Mouse (Mus musculus) CH12.LX (cell line): ENCODE results near the gene Cdk15. TPM values are rescaled to one million over a fixed set of nuclear protein-coding genes. Genes with fewer than 3 reads are reported as not detected.

Experiments used
- DNase-seq: peaks from one replicate; pipeline ENCODE4 v3.0.0-alpha.2; 2013; ENCODE audit errors: extremely low read depth
- H3K27ac ChIP-seq: 2 replicates; pipeline ENCODE4 v1.5.1; 2012; ENCODE audit warnings: low read depth, mild to moderate bottlenecking, control low read depth, moderate library complexity; ENCODE audit not compliant: insufficient read depth
- H3K27me3 ChIP-seq: replicated peaks from 2 replicates; pipeline ENCODE3; 2012; ENCODE audit warnings: inconsistent platforms
- H3K36me3 ChIP-seq, 2 experiments: replicated peaks in 1 of 2; 2 replicates each; pipeline versions ENCODE3 to v1.6.1; 2012; ENCODE audit warnings: inconsistent platforms in 1 of 2, low read length in 1 of 2, mild to moderate bottlenecking in 1 of 2, mixed read lengths in 1 of 2, moderate library complexity in 1 of 2; ENCODE audit not compliant: control insufficient read depth in 1 of 2, insufficient read depth in 1 of 2
- H3K4me1 ChIP-seq, 2 experiments: 2 replicates each; pipeline ENCODE4 v1.6.1; 2012; ENCODE audit warnings: inconsistent platforms in 1 of 2, moderate library complexity in 1 of 2; ENCODE audit not compliant: insufficient read depth in 2 of 2, control insufficient read depth in 1 of 2
- H3K4me2 ChIP-seq: 2 replicates; pipeline ENCODE4 v1.6.1; 2012; ENCODE audit warnings: low read depth, mild to moderate bottlenecking, control low read depth; ENCODE audit not compliant: poor library complexity, insufficient read depth, severe bottlenecking
- H3K4me3 ChIP-seq, 3 experiments: fragments of 150-350 bp in 1 of 3; sonication (generic) in 1 of 3; replicated peaks in 1 of 3; 2 replicates each; pipeline versions ENCODE3 to v1.5.1; 2011 to 2012; ENCODE audit warnings: low read depth in 2 of 3, low read length in 2 of 3, mild to moderate bottlenecking in 2 of 3, moderate library complexity in 2 of 3, control low read depth in 1 of 3, improper control_type of control experiment in 1 of 3, inconsistent platforms in 1 of 3, mixed read lengths in 1 of 3; ENCODE audit not compliant: poor library complexity in 1 of 3
- H3K79me2 ChIP-seq: replicated peaks from 2 replicates; pipeline ENCODE4 v1.6.1; 2012; ENCODE audit warnings: mild to moderate bottlenecking, moderate library complexity; ENCODE audit not compliant: control insufficient read depth, poor library complexity, insufficient read depth, severe bottlenecking; ENCODE audit errors: extremely low read depth
- H3K9ac ChIP-seq: 2 replicates; pipeline ENCODE4 v1.6.1; 2012; ENCODE audit warnings: low read depth, mild to moderate bottlenecking, control low read depth, moderate library complexity; ENCODE audit not compliant: insufficient read depth
- H3K9me3 ChIP-seq: replicated peaks from 2 replicates; pipeline ENCODE3; 2012; ENCODE audit warnings: low read length, inconsistent platforms, mixed read lengths
- BHLHE40 ChIP-seq: IDR thresholded peaks from 2 replicates; pipeline ENCODE4 v1.6.1; 2011; ENCODE audit warnings: mild to moderate bottlenecking, low read depth, low read length, improper control_type of control experiment
- CHD1 ChIP-seq: IDR thresholded peaks from 2 replicates; pipeline ENCODE4 v1.6.1; 2012; ENCODE audit warnings: low read depth, low read length, improper control_type of control experiment, inconsistent platforms
- E2F4 ChIP-seq: IDR thresholded peaks from 2 replicates; pipeline ENCODE4 v1.6.1; 2011; ENCODE audit warnings: low read depth, low read length, improper control_type of control experiment; ENCODE audit not compliant: insufficient replicate concordance
- ETS1 ChIP-seq: conservative IDR thresholded peaks from 2 replicates; pipeline ENCODE4 v1.6.1; 2012; ENCODE audit warnings: low read depth, mild to moderate bottlenecking, inconsistent platforms, low read length, improper control_type of control experiment, moderate library complexity
- GABPA ChIP-seq: IDR thresholded peaks from 2 replicates; pipeline ENCODE4 v1.6.1; 2012; ENCODE audit warnings: low read depth, low read length, improper control_type of control experiment, inconsistent platforms; ENCODE audit not compliant: insufficient replicate concordance
- JUN ChIP-seq: IDR thresholded peaks from 2 replicates; pipeline ENCODE4 v1.6.1; 2011; ENCODE audit warnings: low read depth, mild to moderate bottlenecking, low read length, improper control_type of control experiment, moderate library complexity; ENCODE audit not compliant: insufficient read depth
- KAT2A ChIP-seq: IDR thresholded peaks from 2 replicates; pipeline ENCODE4 v1.6.1; 2012; ENCODE audit warnings: low read length, improper control_type of control experiment, inconsistent platforms; ENCODE audit not compliant: insufficient replicate concordance
- MAFK ChIP-seq: IDR thresholded peaks from 2 replicates; pipeline ENCODE4 v1.6.1; 2011; ENCODE audit warnings: low read length, improper control_type of control experiment; ENCODE audit not compliant: insufficient replicate concordance
- MAX ChIP-seq: IDR thresholded peaks from 2 replicates; pipeline ENCODE4 v1.6.1; 2011; ENCODE audit warnings: low read length, improper control_type of control experiment
- MAZ ChIP-seq: IDR thresholded peaks from 2 replicates; pipeline ENCODE4 v1.6.1; 2012; ENCODE audit warnings: low read depth, mild to moderate bottlenecking, inconsistent platforms, low read length, improper control_type of control experiment, moderate library complexity
- MEF2A ChIP-seq: IDR thresholded peaks from 2 replicates; pipeline ENCODE4 v1.6.1; 2014; ENCODE audit warnings: low read depth, mild to moderate bottlenecking, inconsistent platforms, low read length, improper control_type of control experiment, borderline replicate concordance
- MXI1 ChIP-seq: IDR thresholded peaks from 2 replicates; pipeline ENCODE4 v1.6.1; 2011; ENCODE audit warnings: mild to moderate bottlenecking, low read depth, low read length, improper control_type of control experiment
- NELFE ChIP-seq: IDR thresholded peaks from 2 replicates; pipeline ENCODE4 v1.6.1; 2011; ENCODE audit warnings: low read depth, low read length, improper control_type of control experiment
- NRF1 ChIP-seq: IDR thresholded peaks from 2 replicates; pipeline ENCODE4 v1.6.1; 2014; ENCODE audit warnings: low read depth, mild to moderate bottlenecking, inconsistent platforms, low read length, improper control_type of control experiment, moderate library complexity
- RAD21 ChIP-seq: IDR thresholded peaks from 2 replicates; pipeline ENCODE4 v1.6.1; 2011; ENCODE audit warnings: low read depth, mild to moderate bottlenecking, low read length, improper control_type of control experiment, moderate library complexity
- RCOR1 ChIP-seq: conservative IDR thresholded peaks from 2 replicates; pipeline ENCODE4 v1.6.1; 2012; ENCODE audit warnings: low read depth, mild to moderate bottlenecking, inconsistent platforms, low read length, improper control_type of control experiment
- SMC3 ChIP-seq: IDR thresholded peaks from 2 replicates; pipeline ENCODE4 v1.6.1; 2011; ENCODE audit warnings: low read depth, low read length, improper control_type of control experiment
- TBP ChIP-seq: conservative IDR thresholded peaks from 2 replicates; pipeline ENCODE4 v1.6.1; 2011; ENCODE audit warnings: low read depth, low read length, improper control_type of control experiment
- ZC3H11A ChIP-seq: IDR thresholded peaks from 2 replicates; pipeline ENCODE4 v1.6.1; 2012; ENCODE audit warnings: low read depth, mild to moderate bottlenecking, inconsistent platforms, low read length, improper control_type of control experiment
- dilution Hi-C: fragments of 300-500 bp; cut with MboI; formaldehyde crosslinking; loops from 2 replicates; pipeline ENCODE4 v1.14.3; 2020; ENCODE audit warnings: low sequenced_read_pairs; ENCODE audit not compliant: extremely low pct_unique_long_range_greater_than_20kb, extremely low pct_ligation_motif_present
- in situ Hi-C: fragments of 300-500 bp; cut with MboI; formaldehyde crosslinking; loops from 3 replicates; pipeline ENCODE4 v1.14.3; 2019; ENCODE audit warnings: low sequenced_read_pairs, low pct_ligation_motif_present, low pct_unique_long_range_greater_than_20kb, mixed read lengths
- polyA plus RNA-seq: library from polyadenylated mRNA; unstranded; fragments of >175 nt; gene quantifications from 2 replicates; pipeline ENCODE4 v1.2.1, GENCODE M21; 2012; ENCODE audit warnings: low read depth; ENCODE audit not compliant: insufficient read length
- total RNA-seq, 2 experiments: library from RNA; depleted of rRNA; stranded (reverse); fragments of 300-350 nt in 1 of 2; fragments of >200 nt in 1 of 2; gene quantifications; 2 replicates each; pipeline ENCODE4 v1.2.3; 2012 to 2014

Cdk15 gene
- total and polyA plus RNA-seq, 3 experiments: 0.13 TPM; not detected in 2

GRCm38 (mm10) chr1:59321076-59321879 is 64.6 kb downstream of the Cdk15 start:
- Histone ChIP-seq H3K4me3 (no peak overlapping the region), H3K27me3 (no peaks in the 10 kb centered on the region), H3K4me1 (peaks cover 0 to 7% of the 10 kb centered on the region in 2 experiments; a peak in 2 of 4 replicates), H3K9me3 (no peaks in the 10 kb centered on the region), H3K4me2 (no peak overlapping the region), H3K36me3 (no peaks in the 10 kb centered on the region), H3K9ac (no peak overlapping the region), H3K27ac (no peak overlapping the region), H3K79me2 (no peaks in the 10 kb centered on the region)
- in situ Hi-C loops: loop anchor here (5.0 to 25.0 kb wide), 2 partner anchors 106 to 291 kb away; no protein-coding TSS in a partner anchor
- DNase-seq: no peak
- TF ChIP-seq MAFK (no peak), MEF2A (no peak)
- dilution Hi-C loops: no loop called here

GRCm38 (mm10) chr1:59321880-59322836 is 65.5 kb downstream of the Cdk15 start:
- TF ChIP-seq NELFE: no peak
- no peak for TF ChIP-seq MXI1
- no peak for TF ChIP-seq E2F4
- no peak for TF ChIP-seq SMC3
- Histone ChIP-seq H3K9me3 (no peaks in the 10 kb centered on the region), H3K36me3 (no peaks in the 10 kb centered on the region), H3K79me2 (no peaks in the 10 kb centered on the region), H3K27ac (no peak overlapping the region), H3K4me2 (no peak overlapping the region), H3K4me1 (peaks cover 0 to 4% of the 10 kb centered on the region in 2 experiments; a peak in 2 of 4 replicates), H3K4me3 (no peak overlapping the region), H3K9ac (no peak overlapping the region), H3K27me3 (no peaks in the 10 kb centered on the region)
- dilution Hi-C loops (no loop called here), in situ Hi-C loops (loop anchor here (5.0 to 25.0 kb wide), 2 partner anchors 105 to 290 kb away; no protein-coding TSS in a partner anchor)
- no peak for DNase-seq

- peaks cover 2 to 14% of the 10 kb centered on the region in 2 experiments; a peak in 3 of 4 replicates for H3K4me1 ChIP-seq
- dilution Hi-C loops: no loop called here
- in situ Hi-C loops: no loop called here
- H3K4me2 ChIP-seq: no peak overlapping the region
- TF ChIP-seq KAT2A (no peak), CHD1 (no peak), ETS1 (no peak), GABPA (no peak), NRF1 (no peak), MAZ (no peak), E2F4 (no peak), TBP (no peak), BHLHE40 (no peak), RCOR1 (no peak), JUN (no peak), MAX (no peak), ZC3H11A (no peak), RAD21 (no peak)
- H3K9me3 ChIP-seq: no peaks in the 10 kb centered on the region
- no peak overlapping the region for H3K4me3 ChIP-seq
- DNase-seq: no peak
- no peak overlapping the region for H3K9ac ChIP-seq
- H3K27me3 ChIP-seq: no peaks in the 10 kb centered on the region
- H3K36me3 ChIP-seq: no peaks in the 10 kb centered on the region
- no peaks in the 10 kb centered on the region for H3K79me2 ChIP-seq
- H3K27ac ChIP-seq: no peak overlapping the region
Measured at GRCm38 (mm10) chr1:59326854-59327395, 70.2 kb downstream of the Cdk15 start.
